13 mouse cellular contexts compared by ENCODE assay signal in the genomic region with DNA sequence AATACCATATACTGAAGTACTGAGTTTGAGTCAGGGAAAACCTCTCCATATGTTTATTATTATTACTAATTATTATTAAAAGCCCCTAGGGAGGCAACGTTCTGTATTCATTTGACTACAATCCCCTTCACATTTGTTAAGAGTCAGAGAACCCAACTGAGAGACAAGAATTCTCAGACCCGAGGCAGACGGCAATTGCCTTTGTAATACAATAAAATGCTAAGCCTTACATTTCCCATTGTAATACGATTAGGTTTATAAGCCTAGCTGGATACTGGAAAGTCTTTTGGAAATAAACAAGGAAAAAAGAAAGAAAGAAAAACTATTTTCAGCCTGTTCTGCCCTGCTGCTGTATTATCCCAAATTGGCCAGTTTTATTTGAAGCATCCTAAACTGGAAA.
"Had no signal": no experiment of that assay in that cellular context is flagged by ENCODE, and none has a peak within 500 bp of the region (broad histone marks: within the 10 kb centered on the region; RNA-seq: fewer than 3 reads in every experiment).

No protein-coding gene starts in this region.

- H3K4me1 ChIP-seq: stomach, embryonic 15.5 days had no signal

- H3K36me3 ChIP-seq: limb, embryonic 10.5 days; limb, embryonic 13.5 days; liver, embryonic 13.5 days; midbrain, embryonic 12.5 days; midbrain, embryonic 15.5 days; neural tube, embryonic 13.5 days; stomach, embryonic 15.5 days had no signal

- H3K9me3 ChIP-seq: limb, embryonic 10.5 days; limb, embryonic 13.5 days; liver, embryonic 13.5 days; midbrain, embryonic 12.5 days; midbrain, embryonic 15.5 days; neural tube, embryonic 13.5 days; stomach, embryonic 15.5 days had no signal

- DNase-seq: liver; liver, embryonic 13.5 days; right cerebral cortex, postnatal 25 days; spleen, adult 18-20 months; thymus, adult 18-20 months; thymus, postnatal 36 days had no signal

- H3K4me2 ChIP-seq: limb, embryonic 13.5 days; liver, embryonic 13.5 days; midbrain, embryonic 15.5 days; neural tube, embryonic 13.5 days; stomach, embryonic 15.5 days had no signal

- H3K27me3 ChIP-seq: limb, embryonic 13.5 days; liver, embryonic 13.5 days; midbrain, embryonic 12.5 days; midbrain, embryonic 15.5 days; neural tube, embryonic 13.5 days; stomach, embryonic 15.5 days had no signal

- H3K27ac ChIP-seq: limb, embryonic 13.5 days; liver, embryonic 13.5 days; midbrain, embryonic 15.5 days; neural tube, embryonic 13.5 days; stomach, embryonic 15.5 days had no signal

- H3K4me3 ChIP-seq: limb, embryonic 10.5 days; limb, embryonic 13.5 days; liver, embryonic 13.5 days; midbrain, embryonic 12.5 days; midbrain, embryonic 15.5 days; myocyte; neural tube, embryonic 13.5 days; stomach, embryonic 15.5 days had no signal

- H3K9ac ChIP-seq: limb, embryonic 13.5 days; liver, embryonic 13.5 days; midbrain, embryonic 12.5 days; midbrain, embryonic 15.5 days; neural tube, embryonic 13.5 days; stomach, embryonic 15.5 days had no signal
